Comparison of ENCODE assay signal across 13 mouse cellular contexts in the genomic region with DNA sequence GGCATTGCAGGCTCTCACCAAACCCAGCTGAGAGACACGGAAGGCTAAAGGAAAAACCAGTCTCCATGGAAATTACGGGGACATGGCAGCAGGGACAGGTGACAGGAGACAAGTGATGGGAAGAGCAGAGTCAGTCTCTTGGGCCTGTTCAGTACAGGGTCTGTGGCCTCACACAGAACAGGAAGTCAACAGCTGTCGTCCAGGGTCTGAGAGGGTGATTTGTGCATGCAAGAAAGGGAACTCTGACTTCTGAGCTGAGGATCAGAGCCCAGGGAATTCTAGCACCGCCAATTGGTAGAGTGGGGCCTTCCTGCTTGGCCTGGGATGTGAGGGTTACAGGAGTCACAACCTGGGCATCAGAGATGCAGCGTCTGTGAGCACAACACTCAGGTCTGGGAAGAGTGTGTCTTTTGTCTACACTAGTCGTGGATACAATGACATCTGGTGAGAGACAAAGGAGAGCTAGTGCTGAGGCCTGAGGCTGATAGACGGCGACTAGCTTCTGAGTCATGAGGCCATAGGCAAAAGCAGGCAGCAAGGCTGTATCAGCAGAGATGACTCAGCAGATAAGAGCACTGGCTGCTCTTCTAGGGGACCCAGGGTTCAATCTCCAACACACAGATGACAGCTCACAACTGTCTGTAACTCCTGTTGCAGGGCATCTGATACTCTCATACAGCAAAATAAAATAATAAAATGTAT. TPM values are rescaled to one million over a fixed set of nuclear protein-coding genes. Genes with fewer than 3 reads are reported as not detected.
DNase-seq lines count a peak whose midpoint lies in the region; ATAC-seq and TF ChIP-seq lines count a peak whose summit lies in the region.
"Had no signal": no experiment of that assay in that cellular context is flagged by ENCODE, and none has a peak within 500 bp of the region (broad histone marks: within the 10 kb centered on the region; RNA-seq: fewer than 3 reads in every experiment).

No protein-coding gene starts in this region.

- DNase-seq in neural tube, embryonic 11.5 days (ENCODE audit: low spot score) = peak; percentile 19
- peak; percentile 1 for DNase-seq in brain, embryonic 14.5 days (ENCODE audit: low read depth)
- DNase-seq in liver = peak; percentile 56
- DNase-seq in lung, postnatal 25 days (ENCODE audit: low spot score) = no peak
- DNase-seq in lung, postnatal 4 days = no peak
- no peak for DNase-seq in spleen, postnatal 36 days (ENCODE audit: low spot score in 2 of 2)
- DNase-seq: cerebellum, adult 9-11 months; heart, postnatal 36 days; kidney, postnatal 36 days; lung, adult 2 months had no signal

- H3K4me1 ChIP-seq in neural tube, embryonic 11.5 days (ENCODE audit: control insufficient read depth, insufficient read depth, low read length) = no peaks in the 10 kb centered on the region
- H3K4me1 ChIP-seq in neural tube, embryonic 15.5 days = no peaks in the 10 kb centered on the region
- H3K4me1 ChIP-seq: stomach, embryonic 15.5 days had no signal

- H3K27ac ChIP-seq in neural tube, embryonic 11.5 days (ENCODE audit: low read depth, low read length) = no peak overlapping the region
- H3K27ac ChIP-seq in neural tube, embryonic 15.5 days (replicated peaks) = no peak overlapping the region
- H3K27ac ChIP-seq: left cerebral cortex, adult 2 months; stomach, embryonic 15.5 days had no signal

- H3K4me3 ChIP-seq in neural tube, embryonic 11.5 days (ENCODE audit: low read depth, low read length) = no peak overlapping the region
- H3K4me3 ChIP-seq in neural tube, embryonic 15.5 days (replicated peaks) = no peak overlapping the region
- H3K4me3 ChIP-seq: left cerebral cortex, adult 2 months; stomach, embryonic 15.5 days had no signal

- no peak for ATAC-seq in neural tube, embryonic 11.5 days (ENCODE audit: insufficient read depth, low FRiP score, low TSS enrichment)
- no peak for ATAC-seq in neural tube, embryonic 15.5 days (ENCODE audit: low FRiP score)

- TF ChIP-seq POLR2A in brain, embryonic 14.5 days (IDR thresholded peaks at IDR 0.05; ENCODE audit: borderline replicate concordance, extremely low read depth, insufficient read depth, insufficient read length, poor library complexity, severe bottlenecking) = no peak

- no peak overlapping the region for H3K9ac ChIP-seq in neural tube, embryonic 11.5 days (ENCODE audit: low read length)
- H3K9ac ChIP-seq in neural tube, embryonic 15.5 days (replicated peaks) = no peak overlapping the region
- H3K9ac ChIP-seq: stomach, embryonic 15.5 days had no signal

- no peak for TF ChIP-seq CTCF in brain, embryonic 14.5 days (IDR thresholded peaks at IDR 0.05; ENCODE audit: borderline replicate concordance, extremely low read depth, insufficient read depth, insufficient read length)

- no peaks in the 10 kb centered on the region for H3K27me3 ChIP-seq in neural tube, embryonic 11.5 days (ENCODE audit: control insufficient read depth, insufficient read depth, low read length)
- H3K27me3 ChIP-seq in neural tube, embryonic 15.5 days (replicated peaks) = no peaks in the 10 kb centered on the region
- H3K27me3 ChIP-seq: stomach, embryonic 15.5 days had no signal

- H3K9me3 ChIP-seq in neural tube, embryonic 11.5 days (ENCODE audit: control insufficient read depth, low read length) = no peaks in the 10 kb centered on the region
- H3K9me3 ChIP-seq in neural tube, embryonic 15.5 days (replicated peaks) = no peaks in the 10 kb centered on the region
- H3K9me3 ChIP-seq: stomach, embryonic 15.5 days had no signal

- peaks cover 2% of the 10 kb centered on the region; the same call in 1 of the 2 replicates for H3K36me3 ChIP-seq in neural tube, embryonic 11.5 days (ENCODE audit: control insufficient read depth, insufficient read depth, low read length)
- peaks cover 53% of the 10 kb centered on the region for H3K36me3 ChIP-seq in neural tube, embryonic 15.5 days

- 62% methylated on average over 8 of the region's 8 CpGs for WGBS in neural tube, embryonic 11.5 days
- 56% methylated on average over 8 of the region's 8 CpGs for WGBS in neural tube, embryonic 15.5 days

- no peak overlapping the region for H3K4me2 ChIP-seq in neural tube, embryonic 11.5 days (ENCODE audit: low read depth)
- H3K4me2 ChIP-seq in neural tube, embryonic 15.5 days = no peak overlapping the region
- H3K4me2 ChIP-seq: stomach, embryonic 15.5 days had no signal

RNA-seq across cellular contexts. Expression of gene Aqp7, which starts 21.7 kb away (rescaled TPM):
- polyA plus RNA-seq in neural tube, embryonic 11.5 days (2014; fragmentation: Nextera tagmentation; extraction: Ambion mirVana) = not detected in 2 replicates
- not detected in 2 replicates for polyA plus RNA-seq in neural tube, embryonic 15.5 days (2015; fragmentation: Nextera tagmentation; extraction: Ambion mirVana)
- polyA plus RNA-seq in brain, embryonic 14.5 days (2012; rRNA removed) = not detected in 2 replicates

RNA-seq across cellular contexts. Expression of gene Nfx1, which starts 55.5 kb away (rescaled TPM):
- polyA plus RNA-seq in neural tube, embryonic 11.5 days (2014; fragmentation: Nextera tagmentation; extraction: Ambion mirVana) = 91.5 and 91.8 TPM in 2 replicates
- 95.2 and 97.9 TPM in 2 replicates for polyA plus RNA-seq in neural tube, embryonic 15.5 days (2015; fragmentation: Nextera tagmentation; extraction: Ambion mirVana)
- 107 and 111 TPM in 2 replicates for polyA plus RNA-seq in brain, embryonic 14.5 days (2012; rRNA removed)

Comparison
In these comparisons a context has a peak if more than half of its experiments do, and no peak if none do; other contexts are left out.
1. DNase-seq: peak in neural tube, embryonic 11.5 days (single experiment), brain, embryonic 14.5 days (single experiment) and liver (single experiment); none in lung, postnatal 25 days (single experiment), lung, postnatal 4 days (0 of 2) and spleen, postnatal 36 days (0 of 2).